Mouse (Mus musculus): Measurements from ENCODE around the gene Prss57.

- TF ChIP-seq CTCF (IDR thresholded peaks at IDR 0.05): no peak
- TF ChIP-seq EP300 (IDR thresholded peaks at IDR 0.05): no peak
Measured at GRCm38 (mm10) chr10:79803716-79804323, 13.1 kb upstream of the Prss57 start.

All from lung, postnatal 0 days (tissue).